Mouse (Mus musculus) naive thymus-derived CD4-positive, alpha-beta T cell, adult 5 months (primary cell): ENCODE results near the gene 4930512M02Rik. TPM values are rescaled to one million over a fixed set of nuclear protein-coding genes. Genes with fewer than 3 reads are reported as not detected.

Experiments used
- polyA plus RNA-seq: library from polyadenylated mRNA; unstranded; fragments of 100-300 nt; shearing (Covaris generic); gene quantifications from one replicate; pipeline ENCODE4 v1.2.1, GENCODE M21; 2017

Gene 4930512M02Rik
- polyA plus RNA-seq: not detected

DNA sequence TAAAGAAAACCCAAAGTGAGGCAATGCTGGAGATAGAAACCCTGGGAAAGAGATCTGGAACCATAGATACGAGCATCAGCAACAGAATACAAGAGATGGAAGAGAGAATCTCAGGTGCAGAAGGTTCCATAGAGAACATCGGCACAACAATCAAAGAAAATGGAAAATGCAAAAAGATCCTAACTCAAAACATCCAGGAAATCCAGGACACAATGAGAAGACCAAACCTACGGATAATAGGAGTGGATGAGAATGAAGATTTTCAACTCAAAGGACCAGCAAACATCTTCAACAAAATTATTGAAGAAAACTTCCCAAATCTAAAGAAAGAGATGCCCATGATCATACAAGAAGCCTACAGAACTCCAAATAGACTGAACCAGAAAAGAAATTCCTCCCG lies at the start of gene 4930512M02Rik:
TSS of gene 4930512M02Rik (minus strand) at position 101 of the 400 bp plus-strand sequence.

Other genes starting within 250 kb of the 4930512M02Rik start
- gene Spata48, start 165.7 kb downstream of the 4930512M02Rik start, polyA plus RNA-seq: not detected
- gene Zpbp, start 165.4 kb downstream of the 4930512M02Rik start, polyA plus RNA-seq: 3.6 TPM
- gene Ikzf1, start 57.2 kb upstream of the 4930512M02Rik start, polyA plus RNA-seq: 204 TPM
- 0.55 TPM for gene Fignl1, start 181.1 kb upstream of the 4930512M02Rik start, polyA plus RNA-seq